17 mouse cellular contexts compared by ENCODE assay signal in the genomic region with DNA sequence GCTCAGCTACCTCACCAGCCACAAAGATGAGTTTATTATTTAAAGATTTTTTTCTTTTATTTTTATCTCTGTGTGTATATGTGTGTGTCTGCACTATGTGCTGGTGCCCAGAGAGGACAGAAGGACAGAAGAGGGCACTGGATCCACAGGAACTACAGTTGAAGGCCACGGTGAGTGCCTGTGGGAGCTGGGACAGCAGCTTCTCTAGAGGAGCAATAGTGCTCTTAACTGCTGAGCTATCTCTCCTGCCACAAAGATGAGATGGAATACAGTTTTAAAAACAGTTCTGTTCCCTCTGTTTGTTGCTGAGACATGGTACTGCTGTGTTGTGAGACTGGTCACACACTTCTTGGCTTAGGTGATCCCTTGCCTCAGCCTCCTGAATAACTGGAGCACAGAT. TPM values are rescaled to one million over a fixed set of nuclear protein-coding genes. Genes with fewer than 3 reads are reported as not detected.
DNase-seq lines count a peak whose midpoint lies in the region.
"Had no signal": no experiment of that assay in that cellular context is flagged by ENCODE, and none has a peak within 500 bp of the region (broad histone marks: within the 10 kb centered on the region; RNA-seq: fewer than 3 reads in every experiment).

No protein-coding gene starts in this region.

- peak; percentile 34 to 57 for DNase-seq in adrenal gland, adult (ENCODE audit: inconsistent age in 2 of 2, low spot score in 1 of 2)
- no peak for DNase-seq in adrenal gland, adult 2 months
- DNase-seq in adrenal gland, postnatal 25 days: peak; percentile 7
- DNase-seq in adrenal gland, adult 18-20 months (ENCODE audit: low spot score in 2 of 2): no peak
- DNase-seq in heart, adult 11 months: peak; percentile 58
- no peak for DNase-seq in heart, postnatal 36 days
- DNase-seq: adrenal gland, adult 8-10 months; adrenal gland, postnatal 10 days; adrenal gland, postnatal 14 days; B cell, adult 2 months; cerebellum, adult 11 months; cerebellum, adult 11-12 months; cerebellum, adult 18-20 months; cerebellum, adult 2 months; cerebellum, adult 8-10 months; cerebellum, adult 9-10 months; cerebellum, adult 9-11 months had no signal

- intact Hi-C loops in heart, postnatal 36 days (cut with DNase I): no loop called here

RNA-seq across cellular contexts. Expression of a gene that starts 9.5 kb away (rescaled TPM):
- total RNA-seq in adrenal gland, adult 2 months (2021): 10 to 100 TPM; 72.5 to 73.1 TPM
- 11.5 and 12.4 TPM in 2 replicates for polyA plus RNA-seq in adrenal gland, adult 2 months (2012; rRNA removed)
- 77.6 and 81.7 TPM in 2 replicates for total RNA-seq in adrenal gland, postnatal 25 days (2021)
- 10 to 100 TPM; 73.2 to 84.0 TPM for total RNA-seq in adrenal gland, adult 18-20 months (2021)
- 10 to 100 TPM; 29.5 to 31.1 TPM for total RNA-seq in heart, postnatal 36 days (2021)

RNA-seq across cellular contexts. Expression of a gene that starts 22.0 kb away (rescaled TPM):
- 10 to 100 TPM; 31.5 to 57.4 TPM for total RNA-seq in adrenal gland, adult 2 months (2021)
- polyA plus RNA-seq in adrenal gland, adult 2 months (2012; rRNA removed): 14.0 and 18.0 TPM in 2 replicates
- 39.5 and 46.2 TPM in 2 replicates for total RNA-seq in adrenal gland, postnatal 25 days (2021)
- 10 to 100 TPM; 30.5 to 48.7 TPM for total RNA-seq in adrenal gland, adult 18-20 months (2021)
- 10 to 100 TPM; 27.4 to 33.5 TPM for total RNA-seq in heart, postnatal 36 days (2021)

Comparison
In these comparisons a context has a peak if more than half of its experiments do, and no peak if none do; other contexts are left out.
1. DNase-seq: peak in adrenal gland, adult (2 of 2), adrenal gland, postnatal 25 days (single experiment) and heart, adult 11 months (single experiment); none in adrenal gland, adult 2 months (single experiment), adrenal gland, adult 18-20 months (0 of 2) and heart, postnatal 36 days (0 of 2).